Mouse (Mus musculus): ENCODE data around the gene Cd209a. TPM values are rescaled to one million over a fixed set of nuclear protein-coding genes. Genes with fewer than 3 reads are reported as not detected.

Cd209a gene
- total and polyA plus RNA-seq, 3 experiments = not detected

DNA sequence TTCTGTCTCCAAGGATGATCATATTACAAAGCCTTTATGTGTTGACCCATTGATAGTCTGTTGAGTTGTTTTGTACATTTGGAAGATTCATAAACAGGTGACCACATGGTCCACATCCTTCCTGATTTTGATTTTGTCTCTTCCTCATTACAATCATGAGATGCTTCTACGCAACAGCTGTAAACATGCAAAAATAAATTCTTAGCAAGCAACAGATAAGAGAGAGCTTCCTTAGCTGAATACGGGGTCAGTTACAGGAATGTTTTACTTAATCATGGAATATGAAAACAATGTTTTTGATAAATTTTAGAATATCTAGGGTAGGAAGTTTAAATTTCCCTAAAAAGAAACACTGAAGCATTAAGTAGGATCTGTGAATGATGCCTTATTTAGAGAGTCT lies 11.8 kb downstream of the Cd209a start:
- dilution Hi-C loops (cut with MboI; ENCODE audit: extremely low pct_ligation_motif_present, extremely low pct_unique_long_range_greater_than_20kb, low sequenced_read_pairs) = no loop called here
- in situ Hi-C loops (cut with MboI; ENCODE audit: low pct_ligation_motif_present, low pct_unique_long_range_greater_than_20kb, low sequenced_read_pairs) = no loop called here

DNA sequence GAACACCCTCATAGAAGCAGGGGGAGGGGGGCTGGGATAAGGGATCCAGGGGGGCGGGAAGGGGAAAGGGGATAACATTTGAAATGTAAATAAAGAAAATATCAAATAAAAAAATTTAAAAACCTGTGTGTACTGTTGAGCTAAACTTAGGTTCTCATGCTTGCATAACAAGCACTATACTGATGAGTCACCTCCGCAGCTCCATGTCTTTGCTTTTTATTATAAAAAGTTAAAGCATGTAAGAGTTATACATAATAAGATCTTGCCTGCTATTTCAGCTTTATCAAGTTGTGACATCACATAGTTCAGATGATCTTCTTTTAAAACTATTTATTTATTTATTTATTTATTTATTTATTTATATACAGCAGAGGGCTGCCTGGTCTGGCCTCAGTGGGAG lies 13.2 kb downstream of the Cd209a start:
- Histone ChIP-seq H3K9me3 (replicated peaks; ENCODE audit: low read length) (no peaks in the 10 kb centered on the region), H3K4me1 (ENCODE audit: control insufficient read depth in 1 of 2, insufficient read depth in 2 of 2) (no peaks in the 10 kb centered on the region), H3K4me3 (replicated peaks in 1 of 3; ENCODE audit: low read depth in 2 of 3, low read length in 2 of 3, poor library complexity in 1 of 3) (no peak overlapping the region), H3K36me3 (replicated peaks in 1 of 2; ENCODE audit: control insufficient read depth in 1 of 2, insufficient read depth in 1 of 2, low read length in 1 of 2) (no peaks in the 10 kb centered on the region), H3K4me2 (ENCODE audit: insufficient read depth, low read depth, poor library complexity, severe bottlenecking) (no peak overlapping the region), H3K9ac (ENCODE audit: insufficient read depth, low read depth) (no peak overlapping the region), H3K27ac (ENCODE audit: insufficient read depth, low read depth) (no peak overlapping the region), H3K79me2 (replicated peaks; ENCODE audit: control insufficient read depth, extremely low read depth, insufficient read depth, poor library complexity, severe bottlenecking) (no peaks in the 10 kb centered on the region), H3K27me3 (replicated peaks) (peaks cover 16% of the 10 kb centered on the region)
- dilution Hi-C loops (cut with MboI; ENCODE audit: extremely low pct_ligation_motif_present, extremely low pct_unique_long_range_greater_than_20kb, low sequenced_read_pairs) = no loop called here
- DNase-seq (ENCODE audit: extremely low read depth) = no peak
- TF ChIP-seq TCF12 (IDR thresholded peaks at IDR 0.05; ENCODE audit: low read depth, low read length) = no peak
- no peak for TF ChIP-seq MXI1 (IDR thresholded peaks at IDR 0.05; ENCODE audit: low read depth, low read length)
- no peak for TF ChIP-seq JUND (conservative IDR thresholded peaks at IDR 0.05; ENCODE audit: low read depth, low read length)
- TF ChIP-seq ZNF384 (IDR thresholded peaks at IDR 0.05; ENCODE audit: low read depth, low read length) = no peak
- TF ChIP-seq ZC3H11A (IDR thresholded peaks at IDR 0.05; ENCODE audit: low read depth, low read length) = no peak
- no peak for TF ChIP-seq ELF1 (IDR thresholded peaks at IDR 0.05; ENCODE audit: low read depth, low read length)
- no peak for TF ChIP-seq RAD21 (IDR thresholded peaks at IDR 0.05; ENCODE audit: low read depth, low read length)
- TF ChIP-seq GABPA (IDR thresholded peaks at IDR 0.05; ENCODE audit: insufficient replicate concordance, low read depth, low read length) = no peak
- in situ Hi-C loops (cut with MboI; ENCODE audit: low pct_ligation_motif_present, low pct_unique_long_range_greater_than_20kb, low sequenced_read_pairs) = no loop called here

More for the DNA sequence above, 11.8 kb downstream of the Cd209a start:
- no peak for DNase-seq (ENCODE audit: extremely low read depth)
- no peak overlapping the region for H3K27ac ChIP-seq (ENCODE audit: insufficient read depth, low read depth)
- no peak overlapping the region for H3K9ac ChIP-seq (ENCODE audit: insufficient read depth, low read depth)
- no peak overlapping the region for H3K4me3 ChIP-seq (replicated peaks in 1 of 3; ENCODE audit: low read depth in 2 of 3, low read length in 2 of 3, poor library complexity in 1 of 3)
- TF ChIP-seq E2F4 (IDR thresholded peaks at IDR 0.05; ENCODE audit: insufficient replicate concordance, low read depth, low read length) (no peak), ZKSCAN1 (IDR thresholded peaks at IDR 0.05; ENCODE audit: borderline replicate concordance, low read depth, low read length) (no peak), ZNF384 (IDR thresholded peaks at IDR 0.05; ENCODE audit: low read depth, low read length) (no peak), MXI1 (IDR thresholded peaks at IDR 0.05; ENCODE audit: low read depth, low read length) (no peak), MYC (IDR thresholded peaks at IDR 0.05; ENCODE audit: low read depth, low read length) (no peak), POLR2AphosphoS2 (IDR thresholded peaks at IDR 0.05; ENCODE audit: low read depth, low read length) (no peak), GABPA (IDR thresholded peaks at IDR 0.05; ENCODE audit: insufficient replicate concordance, low read depth, low read length) (no peak), NRF1 (IDR thresholded peaks at IDR 0.05; ENCODE audit: low read depth, low read length) (no peak)
- peaks cover 16% of the 10 kb centered on the region for H3K27me3 ChIP-seq (replicated peaks)
- no peaks in the 10 kb centered on the region for H3K79me2 ChIP-seq (replicated peaks; ENCODE audit: control insufficient read depth, extremely low read depth, insufficient read depth, poor library complexity, severe bottlenecking)
- no peaks in the 10 kb centered on the region for H3K36me3 ChIP-seq (replicated peaks in 1 of 2; ENCODE audit: control insufficient read depth in 1 of 2, insufficient read depth in 1 of 2, low read length in 1 of 2)
- H3K4me1 ChIP-seq (ENCODE audit: control insufficient read depth in 1 of 2, insufficient read depth in 2 of 2) = no peaks in the 10 kb centered on the region
- no peak overlapping the region for H3K4me2 ChIP-seq (ENCODE audit: insufficient read depth, low read depth, poor library complexity, severe bottlenecking)
- H3K9me3 ChIP-seq (replicated peaks; ENCODE audit: low read length) = no peaks in the 10 kb centered on the region

DNA sequence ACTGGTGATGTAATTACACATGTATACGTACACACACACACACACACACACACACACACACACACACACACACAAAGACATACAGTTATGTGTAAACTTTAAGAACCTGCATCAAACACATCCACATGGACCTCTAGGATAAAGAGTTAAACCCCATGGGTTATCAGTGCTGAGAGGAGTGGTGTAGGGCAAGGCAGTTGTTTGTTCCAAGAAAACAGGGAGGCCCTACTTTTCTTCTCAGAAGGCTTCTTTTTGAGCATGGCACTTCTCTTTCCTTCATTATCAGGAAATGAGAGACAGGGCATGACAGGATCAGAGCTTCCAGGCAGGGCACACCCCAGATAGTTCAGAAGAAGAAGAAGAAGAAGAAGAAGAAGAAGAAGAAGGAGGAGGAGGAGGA lies 14.7 kb downstream of the Cd209a start:
- Histone ChIP-seq H3K4me2 (ENCODE audit: insufficient read depth, low read depth, poor library complexity, severe bottlenecking) (no peak overlapping the region), H3K27ac (ENCODE audit: insufficient read depth, low read depth) (no peak overlapping the region), H3K4me3 (replicated peaks in 1 of 3; ENCODE audit: low read depth in 2 of 3, low read length in 2 of 3, poor library complexity in 1 of 3) (no peak overlapping the region), H3K9me3 (replicated peaks; ENCODE audit: low read length) (no peaks in the 10 kb centered on the region), H3K27me3 (replicated peaks) (peaks cover 13% of the 10 kb centered on the region), H3K79me2 (replicated peaks; ENCODE audit: control insufficient read depth, extremely low read depth, insufficient read depth, poor library complexity, severe bottlenecking) (no peaks in the 10 kb centered on the region), H3K9ac (ENCODE audit: insufficient read depth, low read depth) (no peak overlapping the region), H3K36me3 (replicated peaks in 1 of 2; ENCODE audit: control insufficient read depth in 1 of 2, insufficient read depth in 1 of 2, low read length in 1 of 2) (no peaks in the 10 kb centered on the region), H3K4me1 (ENCODE audit: control insufficient read depth in 1 of 2, insufficient read depth in 2 of 2) (no peaks in the 10 kb centered on the region)
- in situ Hi-C loops (cut with MboI; ENCODE audit: low pct_ligation_motif_present, low pct_unique_long_range_greater_than_20kb, low sequenced_read_pairs) (no loop called here), dilution Hi-C loops (cut with MboI; ENCODE audit: extremely low pct_ligation_motif_present, extremely low pct_unique_long_range_greater_than_20kb, low sequenced_read_pairs) (no loop called here)
- no peak for DNase-seq (ENCODE audit: extremely low read depth)
- TF ChIP-seq USF1 (IDR thresholded peaks at IDR 0.05; ENCODE audit: low read depth, low read length) (no peak), MEF2A (IDR thresholded peaks at IDR 0.05; ENCODE audit: borderline replicate concordance, low read depth, low read length) (no peak), SMC3 (IDR thresholded peaks at IDR 0.05; ENCODE audit: low read depth, low read length) (no peak), E2F4 (IDR thresholded peaks at IDR 0.05; ENCODE audit: insufficient replicate concordance, low read depth, low read length) (no peak), PAX5 (IDR thresholded peaks at IDR 0.05; ENCODE audit: low read length) (no peak), CTCF (conservative IDR thresholded peaks at IDR 0.05 in 1 of 2, IDR thresholded peaks at IDR 0.05 in 1 of 2; ENCODE audit: low read depth in 2 of 2, low read length in 2 of 2) (no peak), UBTF (IDR thresholded peaks at IDR 0.05; ENCODE audit: low read depth, low read length) (no peak), MAX (IDR thresholded peaks at IDR 0.05; ENCODE audit: low read length) (no peak), ZKSCAN1 (IDR thresholded peaks at IDR 0.05; ENCODE audit: borderline replicate concordance, low read depth, low read length) (no peak), RCOR1 (conservative IDR thresholded peaks at IDR 0.05; ENCODE audit: low read depth, low read length) (no peak), KAT2A (IDR thresholded peaks at IDR 0.05; ENCODE audit: insufficient replicate concordance, low read length) (no peak), CHD1 (IDR thresholded peaks at IDR 0.05; ENCODE audit: low read depth, low read length) (no peak), IRF4 (IDR thresholded peaks at IDR 0.05; ENCODE audit: low read depth, low read length) (no peak), TBP (conservative IDR thresholded peaks at IDR 0.05; ENCODE audit: low read depth, low read length) (no peak), USF2 (conservative IDR thresholded peaks at IDR 0.05; ENCODE audit: low read depth, low read length) (no peak), JUND (conservative IDR thresholded peaks at IDR 0.05; ENCODE audit: low read depth, low read length) (no peak)
